Mouse (Mus musculus): Measurements from ENCODE around the gene Calm4. TPM values are rescaled to one million over a fixed set of nuclear protein-coding genes. Genes with fewer than 3 reads are reported as not detected.

The Calm4 gene
- polyA plus RNA-seq, 1 experiment from 2014 or later, result not detected

GRCm38 (mm10) chr13:3862325-3862724, 24.8 kb downstream of the Calm4 start:
- DNase-seq (no peak), ATAC-seq (ENCODE audit: low read depth) (no peak)
- Histone ChIP-seq H3K27ac (peak overlapping the region; percentile 75), H3K4me2 (peak overlapping the region; percentile 51), H3K4me1 (replicated peaks) (peaks cover 78% of the 10 kb centered on the region), H3K27me3 (no peaks in the 10 kb centered on the region), H3K36me3 (no peaks in the 10 kb centered on the region), H3K9ac (peak overlapping the region; percentile 48), H3K9me3 (replicated peaks) (no peaks in the 10 kb centered on the region), H3K4me3 (replicated peaks) (no peak overlapping the region)
- WGBS (ENCODE audit: insufficient replicate concordance), result 74% methylated on average over 3 of the region's 3 CpGs

GRCm38 (mm10) chr13:3862922-3863580, 25.5 kb downstream of the Calm4 start:
- Histone ChIP-seq H3K27ac (peak overlapping the region; percentile 61), H3K4me2 (peak overlapping the region; percentile 51), H3K36me3 (no peaks in the 10 kb centered on the region), H3K9me3 (replicated peaks) (no peaks in the 10 kb centered on the region), H3K27me3 (no peaks in the 10 kb centered on the region), H3K4me3 (replicated peaks) (0 out of 2 replicates have a peak overlapping the region, but pooled peaks have one; percentile 7), H3K4me1 (replicated peaks) (peaks cover 85% of the 10 kb centered on the region), H3K9ac (peak overlapping the region; percentile 48)
- ATAC-seq (ENCODE audit: low read depth) (peak; percentile 62), DNase-seq (peak; percentile 53)
- 59% methylated on average over 10 of the region's 10 CpGs for WGBS (ENCODE audit: insufficient replicate concordance)

GRCm38 (mm10) chr13:3865648-3866354, 28.2 kb downstream of the Calm4 start:
- no peaks in the 10 kb centered on the region for H3K36me3 ChIP-seq
- DNase-seq (no peak), ATAC-seq (ENCODE audit: low read depth) (peak; percentile 8; the same call in 1 of the 2 replicates)
- H3K27me3 ChIP-seq, result no peaks in the 10 kb centered on the region
- peak overlapping the region; percentile 59 for H3K9ac ChIP-seq
- WGBS (ENCODE audit: insufficient replicate concordance), result 57% methylated on average over 14 of the region's 14 CpGs
- H3K4me3 ChIP-seq (replicated peaks), result peak overlapping the region; percentile 29
- H3K9me3 ChIP-seq (replicated peaks), result no peaks in the 10 kb centered on the region
- peak overlapping the region; percentile 57 for H3K4me2 ChIP-seq
- peaks cover 100% of the 10 kb centered on the region for H3K4me1 ChIP-seq (replicated peaks)
- H3K27ac ChIP-seq, result peak overlapping the region; percentile 95

GRCm38 (mm10) chr13:3866355-3867052, 28.9 kb downstream of the Calm4 start:
- peak overlapping the region; percentile 29 for H3K4me3 ChIP-seq (replicated peaks)
- peaks cover 99% of the 10 kb centered on the region for H3K4me1 ChIP-seq (replicated peaks)
- peak overlapping the region; percentile 95 for H3K27ac ChIP-seq

GRCm38 (mm10) chr13:3867158-3867557, 29.6 kb downstream of the Calm4 start:
- Histone ChIP-seq H3K27me3 (no peaks in the 10 kb centered on the region), H3K4me3 (replicated peaks) (peak overlapping the region; percentile 29), H3K4me1 (replicated peaks) (peaks cover 99% of the 10 kb centered on the region), H3K4me2 (peak overlapping the region; percentile 57), H3K9me3 (replicated peaks) (no peaks in the 10 kb centered on the region), H3K9ac (peak overlapping the region; percentile 59), H3K36me3 (no peaks in the 10 kb centered on the region), H3K27ac (peak overlapping the region; percentile 95)
- ATAC-seq (ENCODE audit: low read depth) (peak; percentile 93), DNase-seq (peak; percentile 79)
- 24% methylated on average over 6 of the region's 6 CpGs for WGBS (ENCODE audit: insufficient replicate concordance)

More at GRCm38 (mm10) chr13:3866355-3867052, 28.9 kb downstream of the Calm4 start:
- peak; percentile 62 for DNase-seq
- 22% methylated on average over 8 of the region's 8 CpGs for WGBS (ENCODE audit: insufficient replicate concordance)
- Histone ChIP-seq H3K9me3 (replicated peaks) (no peaks in the 10 kb centered on the region), H3K9ac (peak overlapping the region; percentile 59), H3K4me2 (peak overlapping the region; percentile 57), H3K36me3 (no peaks in the 10 kb centered on the region), H3K27me3 (no peaks in the 10 kb centered on the region)
- ATAC-seq (ENCODE audit: low read depth), result peak; percentile 63

- Histone ChIP-seq H3K4me2 (no peak overlapping the region), H3K4me1 (replicated peaks) (peaks cover 87% of the 10 kb centered on the region), H3K36me3 (no peaks in the 10 kb centered on the region), H3K9me3 (replicated peaks) (no peaks in the 10 kb centered on the region), H3K4me3 (replicated peaks) (no peak overlapping the region), H3K27me3 (no peaks in the 10 kb centered on the region), H3K27ac (peak overlapping the region; percentile 58), H3K9ac (0 out of 2 replicates have a peak overlapping the region, but pooled peaks have one; percentile 7)
- ATAC-seq (ENCODE audit: low read depth), result no peak
- no peak for DNase-seq
Measured at GRCm38 (mm10) chr13:3869901-3870300, 32.3 kb downstream of the Calm4 start.

- no peak for DNase-seq
- Histone ChIP-seq H3K27ac (0 out of 2 replicates have a peak overlapping the region, but pooled peaks have one; percentile 26), H3K9me3 (replicated peaks) (no peaks in the 10 kb centered on the region), H3K4me2 (0 out of 2 replicates have a peak overlapping the region, but pooled peaks have one; percentile 21), H3K9ac (no peak overlapping the region), H3K27me3 (no peaks in the 10 kb centered on the region), H3K4me3 (replicated peaks) (no peak overlapping the region), H3K36me3 (no peaks in the 10 kb centered on the region), H3K4me1 (replicated peaks) (peaks cover 77% of the 10 kb centered on the region)
- 74% methylated on average over 4 of the region's 4 CpGs for WGBS (ENCODE audit: insufficient replicate concordance)
- peak; percentile 42 for ATAC-seq (ENCODE audit: low read depth)
Measured at GRCm38 (mm10) chr13:3872832-3873231, 35.3 kb downstream of the Calm4 start.

GRCm38 (mm10) chr13:3876448-3876847, 38.9 kb downstream of the Calm4 start:
- 87% methylated on average over 6 of the region's 6 CpGs for WGBS (ENCODE audit: insufficient replicate concordance)
- H3K9ac ChIP-seq, result peak overlapping the region; percentile 15; the same call in 1 of the 2 replicates
- 0 out of 2 replicates have a peak overlapping the region, but pooled peaks have one; percentile 1 for H3K27ac ChIP-seq
- DNase-seq, result no peak
- H3K4me3 ChIP-seq (replicated peaks), result no peak overlapping the region
- no peaks in the 10 kb centered on the region for H3K27me3 ChIP-seq
- peaks cover 46% of the 10 kb centered on the region for H3K4me1 ChIP-seq (replicated peaks)
- no peak overlapping the region for H3K4me2 ChIP-seq
- no peak for ATAC-seq (ENCODE audit: low read depth)
- no peaks in the 10 kb centered on the region for H3K9me3 ChIP-seq (replicated peaks)
- H3K36me3 ChIP-seq, result peaks cover 15% of the 10 kb centered on the region

- Histone ChIP-seq H3K36me3 (peaks cover 22% of the 10 kb centered on the region), H3K4me2 (no peak overlapping the region), H3K9ac (peak overlapping the region; percentile 31; the same call in 1 of the 2 replicates), H3K27ac (peak overlapping the region; percentile 1; the same call in 1 of the 2 replicates), H3K27me3 (no peaks in the 10 kb centered on the region), H3K9me3 (replicated peaks) (no peaks in the 10 kb centered on the region), H3K4me1 (replicated peaks) (peaks cover 38% of the 10 kb centered on the region), H3K4me3 (replicated peaks) (no peak overlapping the region)
- ATAC-seq (ENCODE audit: low read depth), result peak; percentile 44
- WGBS (ENCODE audit: insufficient replicate concordance), result 62% methylated on average over 6 of the region's 6 CpGs
- DNase-seq, result no peak
Measured at GRCm38 (mm10) chr13:3877185-3877584, 39.6 kb downstream of the Calm4 start.

- H3K27me3 ChIP-seq, result no peaks in the 10 kb centered on the region
- H3K9ac ChIP-seq, result peak overlapping the region; percentile 31; the same call in 1 of the 2 replicates
- DNase-seq, result no peak
- H3K4me3 ChIP-seq (replicated peaks), result no peak overlapping the region
- H3K4me1 ChIP-seq (replicated peaks), result peaks cover 33% of the 10 kb centered on the region
- WGBS (ENCODE audit: insufficient replicate concordance), result 76% methylated on average over 4 of the region's 4 CpGs
- ATAC-seq (ENCODE audit: low read depth), result no peak
- peaks cover 28% of the 10 kb centered on the region for H3K36me3 ChIP-seq
- H3K9me3 ChIP-seq (replicated peaks), result no peaks in the 10 kb centered on the region
- peak overlapping the region; percentile 1; the same call in 1 of the 2 replicates for H3K27ac ChIP-seq
- H3K4me2 ChIP-seq, result no peak overlapping the region
Measured at GRCm38 (mm10) chr13:3877679-3878220, 40.2 kb downstream of the Calm4 start.

GRCm38 (mm10) chr13:3886663-3887062, 49.1 kb downstream of the Calm4 start:
- WGBS (ENCODE audit: insufficient replicate concordance), result 84% methylated on average over 7 of the region's 7 CpGs
- Histone ChIP-seq H3K36me3 (peaks cover 83% of the 10 kb centered on the region), H3K27ac (no peak overlapping the region), H3K9ac (no peak overlapping the region), H3K4me3 (replicated peaks) (no peak overlapping the region), H3K27me3 (no peaks in the 10 kb centered on the region), H3K9me3 (replicated peaks) (no peaks in the 10 kb centered on the region), H3K4me2 (no peak overlapping the region), H3K4me1 (replicated peaks) (peaks cover 24% of the 10 kb centered on the region)
- no peak for ATAC-seq (ENCODE audit: low read depth)
- no peak for DNase-seq

All from liver, embryonic 13.5 days (tissue).